Mouse (Mus musculus) cortical plate, adult 2 months (tissue): ENCODE measurements around the gene 1600014C23Rik.

Source experiments
- CTCF ChIP-seq: fragments of 200-500 bp; IDR thresholded peaks from 2 replicates; pipeline ENCODE4 v1.5.1; 2011; ENCODE audit warnings: mild to moderate bottlenecking, control low read depth, low read length; ENCODE audit not compliant: insufficient read depth; ENCODE audit errors: extremely low read depth
- POLR2A ChIP-seq: fragments of 200-500 bp; IDR thresholded peaks from 2 replicates; pipeline ENCODE4 v1.6.1; 2011; ENCODE audit warnings: mild to moderate bottlenecking, low read length, control low read depth; ENCODE audit not compliant: insufficient read depth; ENCODE audit errors: extremely low read depth

GRCm38 (mm10) chr17:45760965-45761645 lies 27.5 kb upstream of the 1600014C23Rik start:
- no peak for TF ChIP-seq CTCF
- TF ChIP-seq POLR2A: no peak
